Mouse (Mus musculus): ENCODE results near the gene Kcnk15. TPM values are rescaled to one million over a fixed set of nuclear protein-coding genes. Genes with fewer than 3 reads are reported as not detected.

Kcnk15 gene
- total RNA-seq, 1 experiment from 2014 or later, result not detected

Other genes with a start within 250 kb of the Kcnk15 start
- 646 and 682 TPM in 2 replicates for gene Serinc3, start 208.5 kb upstream of the Kcnk15 start, total RNA-seq (2017)
- gene Pkig, start 195.3 kb upstream of the Kcnk15 start, total RNA-seq (2017), result 44.8 and 45.5 TPM in 2 replicates
- gene Ada, start 103.4 kb upstream of the Kcnk15 start, total RNA-seq (2017), result 16.9 and 17.6 TPM in 2 replicates
- gene Ccn5, start 32.8 kb upstream of the Kcnk15 start, total RNA-seq (2017), result not detected in 2 replicates
- gene Rims4, start 65.0 kb downstream of the Kcnk15 start, total RNA-seq (2017), result not detected in 2 replicates
- gene Ywhab, start 141.3 kb downstream of the Kcnk15 start, total RNA-seq (2017), result 79.0 and 109 TPM in 2 replicates
- gene Pabpc1l, start 171.8 kb downstream of the Kcnk15 start, total RNA-seq (2017), result 0.37 TPM in 1 of 2 replicates, not detected in the other
- 132 and 208 TPM in 2 replicates for gene Stk4, start 216.7 kb downstream of the Kcnk15 start, total RNA-seq (2017)
- gene Tomm34, start 217.5 kb downstream of the Kcnk15 start, total RNA-seq (2017), result 35.7 and 40.4 TPM in 2 replicates